Mouse (Mus musculus) left cerebral cortex, adult 11 months (tissue): Measurements from ENCODE around the gene Sirt4.

Experiments
- DNase-seq: peaks from one replicate; pipeline ENCODE4 v3.0.0; 2022; ENCODE audit warnings: low spot score

Sirt4 gene

GRCm38 (mm10) chr5:115434853-115435754 lies 49.4 kb downstream of the Sirt4 start:
- DNase-seq, result no peak

DNA sequence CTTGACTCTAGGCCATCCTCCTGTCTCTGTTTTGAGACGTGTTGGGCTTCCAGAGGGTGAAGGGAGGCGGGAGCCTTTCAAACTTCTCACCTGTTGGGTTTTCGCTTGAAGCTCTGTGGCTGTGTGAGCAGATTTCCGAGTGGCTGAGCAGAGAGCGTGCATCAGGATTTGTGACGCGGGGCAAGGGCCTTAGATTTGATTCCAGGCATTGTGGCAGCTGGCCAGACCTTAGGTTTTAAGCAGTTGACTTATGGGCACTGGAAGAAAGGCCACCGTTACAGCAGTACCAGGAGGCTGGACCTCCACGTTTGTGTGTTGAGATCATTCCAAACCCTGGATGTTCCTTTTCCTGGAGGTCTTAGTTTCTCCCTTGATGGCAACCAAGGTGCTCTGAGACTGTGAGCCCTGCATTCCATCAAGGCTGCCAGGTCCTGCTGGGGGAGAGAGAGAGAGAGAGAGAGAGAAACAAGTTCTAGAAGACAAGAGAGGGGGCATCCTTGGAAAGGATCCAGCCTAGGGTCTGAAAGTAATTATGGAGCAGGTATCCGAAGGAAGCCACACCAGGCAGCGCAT lies 50.2 kb downstream of the Sirt4 start:
- DNase-seq, result no peak

DNA sequence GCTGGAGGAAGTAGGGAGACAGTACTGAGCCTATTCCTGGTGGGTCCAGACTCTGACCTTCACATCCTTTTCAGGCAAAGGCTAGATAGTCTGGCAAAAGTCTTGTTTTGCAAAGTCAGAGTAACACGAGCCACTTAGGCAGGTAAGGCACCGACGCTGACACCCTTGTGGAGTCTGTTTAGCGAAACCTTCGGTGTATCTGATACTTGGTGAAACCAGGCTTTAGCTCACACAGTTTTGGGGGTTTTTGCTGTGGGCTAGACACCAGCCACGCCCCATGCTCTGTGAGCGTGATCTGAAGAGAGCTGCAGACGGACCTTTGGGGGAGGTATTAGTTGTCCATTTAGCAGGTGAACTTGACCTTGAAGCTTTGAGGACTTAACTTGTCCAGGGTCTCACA lies 51.3 kb downstream of the Sirt4 start:
- no peak for DNase-seq

GRCm38 (mm10) chr5:115432395-115432794 lies 52.1 kb downstream of the Sirt4 start:
- no peak for DNase-seq

DNA sequence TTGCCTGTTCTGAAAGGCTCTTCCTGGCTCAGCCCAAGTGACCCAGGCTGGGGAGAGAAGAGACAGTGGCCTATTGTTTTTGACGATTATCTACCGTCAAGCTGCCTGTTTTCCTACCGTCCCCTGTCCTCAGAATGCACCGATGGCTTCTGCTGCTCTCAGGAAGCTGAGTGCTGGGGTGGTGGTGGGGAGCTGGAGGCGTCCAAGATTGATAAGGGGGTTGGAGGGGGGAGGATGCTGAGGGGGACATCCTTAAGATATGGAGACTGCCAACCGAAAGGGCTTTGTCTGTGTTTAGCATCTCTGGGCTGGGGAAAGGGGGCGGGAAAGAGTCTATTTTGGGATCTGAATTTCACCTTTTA lies 52.6 kb downstream of the Sirt4 start:
- no peak for DNase-seq

DNA sequence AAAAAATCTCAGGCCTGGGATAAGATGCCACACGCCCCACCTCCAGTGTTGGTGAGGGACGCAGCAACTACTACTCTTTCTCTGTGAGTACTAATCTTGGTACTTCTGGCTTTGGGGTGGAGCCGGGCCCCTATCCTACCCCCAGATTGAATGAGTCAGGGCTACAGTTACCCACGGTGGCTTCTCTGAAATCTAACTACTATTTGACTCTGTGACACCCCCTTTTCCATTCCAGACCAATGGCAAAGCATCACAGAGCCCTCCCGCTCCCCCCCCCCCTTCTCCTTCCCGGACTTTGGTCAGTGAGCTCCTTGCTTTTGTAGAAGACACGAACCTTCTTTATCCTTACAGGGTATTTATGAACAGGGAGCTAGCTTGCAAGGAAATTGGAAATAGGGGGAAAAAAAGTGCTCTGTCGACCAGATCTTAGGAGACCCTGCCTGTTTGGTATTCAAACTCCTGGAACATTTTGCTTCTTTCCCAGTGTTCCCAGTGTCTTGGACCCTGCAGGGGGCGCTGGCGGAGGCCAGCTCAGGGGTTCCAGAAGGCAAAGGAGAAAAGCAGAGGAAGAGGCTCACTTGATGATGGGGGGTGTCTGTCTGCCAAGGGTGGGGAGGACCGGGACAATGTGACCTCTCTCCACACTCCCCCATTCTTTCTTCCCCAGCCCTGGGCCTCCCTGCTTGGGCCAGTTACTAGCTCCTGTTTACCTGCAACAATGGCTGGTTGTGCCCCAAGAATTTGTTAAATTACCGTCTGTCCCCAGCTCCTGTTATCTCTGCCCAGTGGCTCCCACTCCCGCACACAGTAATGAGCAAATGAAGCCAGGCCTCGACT lies 53.2 kb downstream of the Sirt4 start:
- DNase-seq, result no peak

GRCm38 (mm10) chr5:115430187-115430960 lies 54.2 kb downstream of the Sirt4 start:
- DNase-seq, result no peak

DNA sequence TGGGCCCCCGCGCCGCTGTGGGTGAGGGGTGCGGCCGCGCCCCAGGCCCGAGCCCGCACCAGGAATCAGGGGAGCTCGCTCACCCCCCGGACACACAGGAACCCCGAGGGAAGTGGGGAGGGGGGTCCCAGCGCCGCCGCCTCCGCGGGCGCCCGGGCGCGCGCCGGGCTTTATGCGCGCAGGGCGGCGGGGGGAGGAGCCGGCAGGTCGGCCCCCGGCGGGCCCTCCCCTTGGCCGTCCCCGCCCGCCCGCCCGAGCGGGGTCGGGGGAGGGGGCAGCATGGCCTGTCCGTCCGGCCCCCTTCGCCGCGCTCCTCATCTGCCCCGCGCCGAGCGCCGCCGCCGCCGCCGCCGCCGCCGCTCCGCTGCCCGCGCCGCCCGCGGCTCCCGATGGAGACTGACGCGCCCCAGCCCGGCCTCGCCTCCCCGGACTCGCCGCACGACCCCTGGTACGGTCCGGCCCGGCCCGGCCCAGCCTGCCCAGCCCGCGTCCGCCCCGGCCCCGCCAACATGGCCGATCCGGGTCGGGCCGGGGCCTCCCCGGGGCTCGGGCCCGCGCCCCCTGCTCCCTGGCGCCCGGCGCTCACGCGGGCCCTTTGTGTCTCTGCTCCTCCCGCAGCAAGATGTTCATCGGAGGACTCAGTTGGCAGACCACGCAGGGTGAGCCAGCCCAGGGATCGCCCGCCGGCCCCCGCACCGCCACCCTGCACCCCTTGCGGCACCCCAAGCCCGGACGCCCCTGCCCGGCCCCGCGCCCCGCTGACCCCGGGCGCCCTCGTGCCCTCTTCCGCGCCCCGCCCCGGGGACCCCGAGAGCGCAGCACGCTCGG lies 55.0 kb downstream of the Sirt4 start, which contains the start of gene Msi1:
Gene Msi1, plus strand, starts transcription at position 241 of the 828 bp plus-strand sequence.
- no peak for DNase-seq

DNA sequence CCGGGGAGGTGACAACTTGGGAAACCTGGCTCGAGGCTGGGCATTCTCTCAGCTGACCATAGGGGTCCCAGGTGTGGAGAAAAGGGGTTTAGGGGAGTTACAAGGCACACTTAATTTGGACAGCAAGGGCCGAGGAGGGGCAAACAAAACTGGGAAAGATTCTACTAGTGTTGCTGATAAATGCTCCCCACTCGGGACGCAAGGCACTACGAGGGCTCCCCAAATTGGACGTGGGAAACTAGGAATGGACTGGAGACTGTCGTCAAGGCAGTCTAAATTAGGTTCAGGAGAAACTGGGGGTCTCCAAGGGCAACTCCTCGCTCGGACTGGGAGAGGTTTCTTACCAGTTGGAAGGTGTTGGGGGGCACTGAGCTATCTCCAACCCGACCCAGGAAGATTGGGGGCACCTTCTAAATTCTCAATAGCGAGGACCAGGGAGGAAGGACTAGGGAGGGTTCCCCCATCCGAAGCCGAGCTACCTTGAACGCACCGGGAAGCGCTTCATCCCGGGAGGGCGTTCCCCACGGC lies 55.6 kb downstream of the Sirt4 start:
- no peak for DNase-seq
